Mouse (Mus musculus) megakaryocyte, embryonic 14.5 days (primary cell): ENCODE data around the gene Prnd.

ENCODE experiments used
- FLI1 ChIP-seq: IDR thresholded peaks from 2 replicates; pipeline ENCODE4 v1.6.1; 2012; ENCODE audit warnings: low read length, inconsistent platforms, mixed read lengths
- GATA1 ChIP-seq: IDR thresholded peaks from 3 replicates; pipeline ENCODE4 v1.6.1; 2012; ENCODE audit warnings: mixed read lengths, low read length, inconsistent platforms, borderline replicate concordance

- TF ChIP-seq FLI1 (no peak), GATA1 (no peak)
These were observed 45.6 kb upstream of the Prnd start for GRCm38 (mm10) chr2:131905025-131905424.
